Mouse (Mus musculus) megakaryocyte, embryonic 14.5 days (primary cell): ENCODE data around the gene Eef1g.

Experiments
- FLI1 ChIP-seq: IDR thresholded peaks from 2 replicates; pipeline ENCODE4 v1.6.1; 2012; ENCODE audit warnings: low read length, inconsistent platforms, mixed read lengths
- GATA1 ChIP-seq: IDR thresholded peaks from 3 replicates; pipeline ENCODE4 v1.6.1; 2012; ENCODE audit warnings: mixed read lengths, low read length, inconsistent platforms, borderline replicate concordance

DNA sequence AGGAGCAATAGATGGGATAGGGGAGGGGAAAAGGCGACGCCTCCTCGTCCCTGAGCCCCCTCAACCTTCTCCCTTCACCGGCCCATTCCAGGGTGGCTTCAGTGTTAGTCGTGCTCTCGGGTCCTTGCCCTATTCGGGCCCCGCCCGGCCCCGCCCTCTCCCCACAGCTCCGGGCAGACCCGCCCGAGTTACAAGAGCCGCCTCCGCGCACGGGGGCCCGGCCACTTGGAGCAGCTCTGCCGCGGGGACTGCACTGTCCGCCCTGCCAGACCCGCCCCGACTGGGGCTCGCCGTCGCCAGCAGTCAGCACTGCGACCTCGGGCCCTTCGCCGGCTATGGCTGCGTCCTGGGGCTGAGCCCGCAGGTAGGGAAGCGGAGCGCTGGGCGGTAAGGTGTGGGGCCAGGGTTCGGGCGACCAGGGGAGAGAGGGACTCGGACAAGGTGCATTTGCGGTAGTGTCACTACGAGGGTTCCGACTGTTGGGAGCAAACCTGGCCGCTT lies 22.3 kb downstream of the Eef1g start, which contains the start of gene Ahnak:
- TF ChIP-seq GATA1, result no peak
- no peak for TF ChIP-seq FLI1
